Mouse (Mus musculus): ENCODE data around the gene Tmem229a. TPM values are rescaled to one million over a fixed set of nuclear protein-coding genes. Genes with fewer than 3 reads are reported as not detected.
A peak's percentile ranks its signal among the peaks of the same experiment; 100 is the strongest.

Gene Tmem229a
- total RNA-seq (2021), result 0.33 and 0.38 TPM in 2 replicates
- long read RNA-seq, experiment 1, result 0 reads
- long read RNA-seq, experiment 2, result 0 reads

DNA sequence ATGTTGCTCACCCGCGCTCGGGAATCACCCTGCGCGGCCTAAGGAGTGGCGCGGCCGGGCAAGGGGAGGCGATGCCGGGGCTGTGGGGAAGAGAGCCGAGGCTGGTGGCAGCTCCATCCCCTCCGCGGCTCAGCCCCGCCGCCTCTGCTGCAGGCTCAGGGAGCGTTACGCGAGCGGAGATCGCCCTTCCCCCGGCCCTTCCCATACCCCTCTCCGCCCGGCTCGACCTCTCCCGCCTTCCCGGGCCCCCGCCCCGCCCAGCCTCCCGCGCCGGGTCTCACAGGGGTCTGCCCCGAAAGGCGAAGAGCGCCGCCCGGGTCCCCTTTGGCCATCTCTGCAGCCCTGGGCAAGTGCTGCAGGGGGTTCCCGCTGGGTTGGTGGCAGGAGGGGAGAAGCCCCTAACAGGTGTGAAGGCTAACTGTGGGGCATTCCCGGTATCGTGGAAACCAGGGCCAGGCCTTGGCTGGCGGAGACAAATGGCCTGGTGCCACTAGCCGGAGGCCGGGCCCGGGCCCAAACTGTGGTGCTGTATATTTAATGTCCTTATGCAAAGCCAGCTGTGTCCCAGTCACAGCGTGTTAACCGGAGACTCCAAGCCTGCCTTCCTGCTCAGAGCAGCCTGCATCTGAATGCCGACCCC, at the start of gene Tmem229a:
Tmem229a (minus strand) TSS at position 352 of the 640 bp plus-strand sequence.
- peak; percentile 53 for DNase-seq

GRCm38 (mm10) chr6:24993754-24994153, 37.7 kb upstream of the Tmem229a start:
- no peak for DNase-seq

GRCm38 (mm10) chr6:24989836-24990235, 33.7 kb upstream of the Tmem229a start:
- no peak for DNase-seq

DNA sequence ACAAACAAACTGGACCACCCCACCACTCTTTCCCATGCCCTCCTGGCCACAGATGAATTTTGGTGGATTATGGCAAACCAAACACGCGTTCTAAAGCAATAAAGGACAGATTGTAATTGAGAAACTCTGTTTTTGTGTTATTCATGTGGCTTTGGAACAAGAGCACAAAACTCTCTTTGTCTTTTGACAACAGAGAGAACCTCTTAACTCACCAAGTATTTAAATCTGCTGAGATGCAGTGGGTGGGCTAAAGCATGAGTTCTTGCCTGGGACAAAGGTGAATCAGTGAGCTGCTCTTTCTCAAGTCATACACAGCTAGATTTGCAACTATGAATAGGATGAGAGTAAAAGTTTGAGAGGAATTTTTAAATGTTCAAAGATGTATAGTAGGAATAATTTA, 20.1 kb upstream of the Tmem229a start:
- DNase-seq, result no peak

DNA sequence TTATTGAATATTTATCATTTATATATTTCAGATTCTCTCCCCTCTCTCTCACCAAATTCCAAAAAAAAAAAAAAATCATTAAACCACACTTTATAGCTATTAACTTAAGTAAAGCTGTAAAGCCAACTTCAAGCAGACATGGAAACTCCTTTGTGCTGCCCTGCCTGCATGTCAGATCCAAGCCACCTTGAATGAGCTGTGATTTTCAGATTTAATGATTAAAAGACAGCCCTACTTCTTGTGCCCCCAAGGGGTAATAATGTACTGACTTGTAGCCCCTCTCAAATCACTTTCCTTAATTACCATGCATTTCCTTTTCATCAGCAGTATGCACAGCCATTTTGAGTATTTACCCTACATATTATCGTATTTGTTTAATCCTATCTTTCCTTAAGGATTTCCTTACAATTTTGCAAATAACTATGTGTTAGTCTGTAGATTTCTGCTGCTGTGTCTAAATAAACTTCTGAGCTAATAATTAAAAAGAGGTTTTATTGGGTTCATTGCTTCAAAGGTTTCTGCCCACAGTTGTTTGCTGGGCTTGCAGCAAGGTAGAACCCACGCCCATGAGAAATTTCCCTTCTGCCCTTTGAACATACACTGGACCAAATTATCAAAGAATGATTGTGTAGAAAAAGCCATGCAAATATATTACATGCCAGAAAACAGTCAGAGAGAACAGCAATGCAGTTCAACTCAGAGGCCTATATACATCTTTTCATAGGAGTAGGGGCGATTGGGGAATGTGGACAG, 12.6 kb upstream of the Tmem229a start:
- DNase-seq, result no peak

DNA sequence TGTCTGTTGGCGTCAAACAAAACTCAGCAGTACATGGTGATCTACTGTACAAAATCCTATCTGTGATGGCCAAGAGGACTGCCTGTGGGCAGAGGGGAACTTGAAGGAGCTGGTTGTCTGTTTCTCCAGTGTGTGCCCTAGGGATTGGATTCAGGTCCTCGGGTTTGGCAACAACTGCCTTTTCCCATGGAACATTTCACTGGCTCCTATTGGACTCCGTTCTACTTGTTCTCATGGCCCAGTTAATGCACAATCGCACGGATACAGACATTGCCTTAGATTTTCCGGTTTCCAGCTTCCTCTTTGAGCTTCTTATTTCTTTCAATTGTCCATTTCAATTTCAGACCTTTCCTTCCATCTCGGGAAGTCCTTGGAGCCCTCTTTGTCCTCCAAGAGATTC, 11.6 kb upstream of the Tmem229a start:
- DNase-seq, result no peak

GRCm38 (mm10) chr6:24966010-24966682, 10.0 kb upstream of the Tmem229a start:
- no peak for DNase-seq

- DNase-seq, result no peak
These were observed 7.7 kb upstream of the Tmem229a start for GRCm38 (mm10) chr6:24963754-24964153.

DNA sequence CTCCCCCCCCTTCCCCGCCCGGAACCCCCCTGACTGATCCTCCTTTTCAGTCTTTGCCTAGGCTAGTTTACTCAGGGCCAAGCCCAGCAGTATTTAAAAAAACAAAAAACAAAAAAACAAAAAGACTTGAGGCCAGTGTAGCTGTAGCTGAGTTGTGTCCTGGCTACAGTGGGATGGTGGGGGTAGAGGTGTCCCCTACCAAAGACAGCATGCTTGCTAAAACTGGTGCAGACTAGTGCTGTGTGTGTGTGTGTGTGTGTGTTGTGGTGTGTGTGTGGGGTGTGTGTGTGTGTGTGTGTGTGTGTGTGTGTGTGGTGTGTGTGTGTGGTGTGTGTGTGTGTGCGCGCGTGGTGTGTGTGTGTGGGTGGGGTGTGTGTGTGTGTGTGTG, 483 bp upstream of the Tmem229a start:
- no peak for DNase-seq

- DNase-seq, result peak; percentile 63
These were observed 759 bp downstream of the Tmem229a start for GRCm38 (mm10) chr6:24955131-24955945.

GRCm38 (mm10) chr6:24954126-24954525, 2.0 kb downstream of the Tmem229a start:
- DNase-seq, result no peak

DNA sequence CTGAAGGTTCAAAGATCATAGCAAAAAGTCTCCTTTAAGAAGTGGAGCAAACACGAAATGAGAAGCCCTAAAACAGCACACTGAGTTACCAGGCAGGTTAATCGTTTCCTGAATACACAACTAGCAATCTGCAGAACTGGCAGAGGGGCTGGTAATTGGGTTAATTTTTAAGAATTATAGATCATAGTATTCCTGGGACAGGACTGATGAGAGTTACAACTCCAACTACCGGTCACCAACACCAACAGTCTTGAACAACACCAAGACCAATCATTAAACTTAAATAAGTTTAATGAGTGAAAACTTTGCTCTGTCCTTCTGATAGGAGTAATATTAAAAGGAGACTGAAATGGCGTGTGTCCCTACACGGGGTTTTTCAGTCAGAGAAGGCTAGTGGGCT, 3.8 kb downstream of the Tmem229a start:
- no peak for DNase-seq

- DNase-seq, result no peak
These were observed 5.4 kb downstream of the Tmem229a start for GRCm38 (mm10) chr6:24950669-24951068.

GRCm38 (mm10) chr6:24925076-24925785, 30.9 kb downstream of the Tmem229a start:
- no peak for DNase-seq

GRCm38 (mm10) chr6:24913591-24913990, 42.5 kb downstream of the Tmem229a start:
- DNase-seq, result no peak

DNA sequence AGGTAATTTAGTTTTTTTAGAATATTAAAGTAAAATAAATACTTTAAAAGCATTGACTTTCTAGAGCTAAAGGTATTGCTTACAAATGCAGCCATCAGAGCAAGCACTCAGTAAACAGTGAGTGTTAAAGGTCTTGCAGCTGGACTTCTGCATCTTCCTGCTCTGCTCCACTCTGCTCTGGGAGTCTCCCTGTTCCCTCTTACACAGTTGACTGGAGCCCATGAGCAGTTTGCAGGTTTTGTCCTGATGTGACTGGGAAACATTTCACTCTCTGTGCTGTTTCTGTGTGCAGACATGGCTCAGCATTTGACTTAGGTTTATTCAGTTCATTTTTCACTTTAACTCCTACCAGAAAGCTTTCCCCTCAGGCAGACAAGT, 45.4 kb downstream of the Tmem229a start:
- DNase-seq, result no peak

GRCm38 (mm10) chr6:24910016-24910727, 45.9 kb downstream of the Tmem229a start:
- no peak for DNase-seq

GRCm38 (mm10) chr6:24907824-24908223, 48.3 kb downstream of the Tmem229a start:
- no peak for DNase-seq

GRCm38 (mm10) chr6:24905101-24905500, 51.0 kb downstream of the Tmem229a start:
- DNase-seq, result no peak
